Mouse (Mus musculus) NIH3T3 (cell line): ENCODE data around the gene Prdm16.
A peak's percentile ranks its signal among the peaks of the same experiment; 100 is the strongest.

Experiments
- DNase-seq: peaks from one replicate; pipeline ENCODE4 v3.0.0-alpha.2; 2012; ENCODE audit warnings: low read depth

The Prdm16 gene

GRCm38 (mm10) chr4:154333300-154333699 is 303.4 kb downstream of the Prdm16 start:
- DNase-seq: no peak

GRCm38 (mm10) chr4:154331271-154331670 is 305.4 kb downstream of the Prdm16 start:
- no peak for DNase-seq

GRCm38 (mm10) chr4:154330001-154330400 is 306.7 kb downstream of the Prdm16 start:
- DNase-seq: no peak

- peak; percentile 80 for DNase-seq
Measured at GRCm38 (mm10) chr4:154328836-154329235, 307.8 kb downstream of the Prdm16 start.

DNA sequence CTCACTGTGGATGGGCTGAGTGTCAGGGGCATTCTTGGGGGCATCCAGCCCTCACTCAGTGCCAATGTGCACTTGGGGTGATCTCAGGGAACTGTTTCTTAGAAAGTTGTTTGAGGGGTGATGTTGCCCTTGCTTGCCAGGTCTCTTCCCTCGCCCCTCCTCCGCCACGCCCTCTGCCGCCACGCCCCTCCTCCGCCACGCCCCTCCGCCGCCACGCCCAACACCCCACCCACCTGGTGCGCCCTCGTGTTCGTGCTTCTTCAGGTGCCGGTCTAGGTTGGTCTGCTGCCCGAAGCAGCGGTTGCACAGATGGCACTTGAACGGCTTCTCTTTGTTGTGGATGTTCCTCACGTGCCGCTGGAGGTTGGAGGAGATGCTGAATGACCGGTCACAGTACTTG is 308.2 kb downstream of the Prdm16 start:
- no peak for DNase-seq

- DNase-seq: no peak
Measured at GRCm38 (mm10) chr4:154325410-154325809, 311.3 kb downstream of the Prdm16 start.

- no peak for DNase-seq
Measured at GRCm38 (mm10) chr4:154313622-154313967, 323.1 kb downstream of the Prdm16 start.

- no peak for DNase-seq
Measured at GRCm38 (mm10) chr4:154312935-154313621, 323.6 kb downstream of the Prdm16 start.

DNA sequence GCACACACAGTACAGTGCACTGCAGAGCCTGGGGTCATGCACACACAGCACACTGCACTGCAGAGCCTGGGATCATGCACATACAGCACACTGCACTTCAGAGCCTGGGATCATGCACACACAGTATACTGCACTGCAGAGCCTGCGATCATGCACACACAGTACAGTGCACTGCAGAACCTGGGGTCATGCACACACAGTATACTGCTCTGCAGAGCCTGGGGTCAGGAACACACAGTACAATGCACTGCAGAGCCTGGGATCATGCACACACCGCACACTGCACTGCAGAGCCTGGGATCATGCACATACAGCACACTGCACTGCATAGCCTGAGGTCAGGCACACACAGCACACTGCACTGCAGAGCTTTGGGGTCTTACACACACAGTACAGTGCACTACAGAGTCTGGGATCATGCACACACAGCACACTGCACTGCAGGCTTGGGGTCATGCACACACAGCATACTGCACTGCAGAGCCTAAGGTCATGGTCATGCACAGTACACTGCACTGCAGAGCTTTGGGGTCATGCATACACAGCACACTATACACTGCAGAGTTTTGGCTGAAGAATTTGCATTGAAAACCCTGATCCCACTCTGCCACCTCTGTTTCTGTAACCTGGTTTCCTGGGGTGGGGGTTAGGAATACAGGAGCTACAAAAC is 324.4 kb downstream of the Prdm16 start:
- no peak for DNase-seq

DNA sequence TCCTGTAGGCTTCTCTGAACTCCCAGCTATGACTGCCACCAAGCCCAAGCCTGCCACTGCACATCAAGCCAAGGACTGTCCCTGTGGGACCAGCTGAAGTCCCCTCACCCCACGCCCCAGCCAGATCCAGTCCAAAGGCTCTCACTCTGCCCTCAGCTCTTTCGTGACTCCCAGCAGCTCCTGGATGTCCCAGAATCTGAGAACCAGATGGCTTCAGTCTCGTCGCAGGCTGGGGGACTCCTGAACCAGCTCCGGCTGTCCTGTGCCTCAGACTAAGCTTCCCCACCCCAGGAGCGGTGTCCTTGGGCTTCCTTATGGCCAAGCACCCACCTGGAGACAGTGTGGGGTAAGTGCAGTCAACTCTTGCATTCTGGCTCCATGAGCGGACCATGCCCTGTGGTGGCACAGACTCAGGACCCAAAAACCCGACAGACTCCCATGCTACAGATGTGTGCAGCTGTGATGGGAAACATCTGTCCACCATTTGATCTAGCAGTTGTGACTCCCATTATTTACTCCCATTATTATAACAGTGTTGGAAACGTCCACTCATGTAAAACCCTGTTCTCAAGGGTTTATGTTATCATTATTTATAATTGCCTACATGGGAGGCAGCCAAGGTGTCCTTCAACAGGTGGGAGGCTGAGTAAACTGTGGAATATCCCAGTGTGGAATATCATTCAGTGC is 326.0 kb downstream of the Prdm16 start:
- no peak for DNase-seq

GRCm38 (mm10) chr4:154309131-154309530 is 327.5 kb downstream of the Prdm16 start:
- no peak for DNase-seq

DNA sequence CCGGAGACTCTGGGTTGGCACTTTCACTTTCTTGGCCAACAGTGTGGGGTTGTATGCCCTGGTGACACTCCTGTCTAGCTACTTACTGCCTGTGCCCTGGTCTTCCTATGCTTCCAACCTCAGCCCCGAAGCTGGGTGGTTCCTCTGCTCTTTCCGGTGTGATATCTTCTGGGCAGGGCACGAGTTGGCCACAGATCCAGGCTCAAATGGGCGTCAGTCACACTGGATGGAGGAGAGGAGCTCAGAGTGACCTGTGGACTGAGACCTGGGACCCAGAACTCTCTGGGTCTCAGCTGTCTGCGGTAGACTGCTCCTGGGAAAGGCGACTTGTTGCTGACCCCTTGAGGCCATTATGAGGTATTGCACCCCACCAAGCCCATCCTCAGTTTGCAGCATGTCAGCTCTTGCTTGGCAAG is 335.2 kb downstream of the Prdm16 start, which contains the start of gene Arhgef16:
Arhgef16 (minus strand) TSS at position 211 of the 416 bp plus-strand sequence.
- peak; percentile 65 for DNase-seq

- DNase-seq: no peak
Measured at GRCm38 (mm10) chr4:154299541-154300271, 337.0 kb downstream of the Prdm16 start.

DNA sequence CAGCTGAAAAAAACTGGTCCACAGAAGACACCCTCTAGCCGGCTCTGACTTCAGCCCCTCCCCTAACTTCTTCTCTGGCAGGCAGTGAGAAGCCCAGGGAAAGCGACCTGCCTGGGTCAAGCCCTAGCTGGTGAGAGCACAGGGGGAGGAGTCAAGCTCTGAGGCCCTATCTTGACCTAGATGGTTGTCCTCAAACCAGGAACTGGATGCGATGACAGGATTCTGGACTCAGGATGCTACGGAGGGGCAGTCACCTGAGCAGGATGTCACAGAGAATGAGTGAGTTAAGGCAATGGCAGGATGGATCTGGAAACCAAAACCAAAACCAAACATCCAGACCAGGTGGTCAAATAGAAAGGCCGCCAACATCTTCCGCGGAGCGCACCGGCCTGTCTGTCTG is 338.9 kb downstream of the Prdm16 start:
- no peak for DNase-seq

- DNase-seq: no peak
Measured at GRCm38 (mm10) chr4:154294262-154294731, 342.4 kb downstream of the Prdm16 start.

DNA sequence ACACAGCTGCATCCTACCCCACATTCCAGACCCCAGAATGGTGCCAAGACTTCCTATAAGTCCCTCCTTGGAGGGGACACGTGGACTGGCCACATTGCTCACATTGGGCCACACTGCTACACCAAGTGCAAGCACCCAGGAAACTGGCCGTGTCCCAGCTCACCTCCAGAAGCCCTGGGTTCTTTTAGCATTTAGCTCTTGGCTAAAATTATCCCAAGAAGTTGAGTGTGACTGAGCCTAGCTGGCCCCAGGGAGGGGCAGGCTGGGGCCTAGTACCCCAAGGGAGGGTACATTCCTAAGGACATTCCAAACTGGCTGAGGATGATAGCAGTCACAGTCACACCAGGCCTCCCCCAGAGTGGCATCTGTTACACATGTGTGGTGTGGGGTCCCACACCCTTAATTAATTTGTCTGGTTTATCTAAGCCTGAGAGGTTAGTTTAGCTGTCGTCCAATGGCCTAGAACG is 342.9 kb downstream of the Prdm16 start:
- no peak for DNase-seq

GRCm38 (mm10) chr4:154283671-154284070 is 353.0 kb downstream of the Prdm16 start:
- DNase-seq: no peak

DNA sequence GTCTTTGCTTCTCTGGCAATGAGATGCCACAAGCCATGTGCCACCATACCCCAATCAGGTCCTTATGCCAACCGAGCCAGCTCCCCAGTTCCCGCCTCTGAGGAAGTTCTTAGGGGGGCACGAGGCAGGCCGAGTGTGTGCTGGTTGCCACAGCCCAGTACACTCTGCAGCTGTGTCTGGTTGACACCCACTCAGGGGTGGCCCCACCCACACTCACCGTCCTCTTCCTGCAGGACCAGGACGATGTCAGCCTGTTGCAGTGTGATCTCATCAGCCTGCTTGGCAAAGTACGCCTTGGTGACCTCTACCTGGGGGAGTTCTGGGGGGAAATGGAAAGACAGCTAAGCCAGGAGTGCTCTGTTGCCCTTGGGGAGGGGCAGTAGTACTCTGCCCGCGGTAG is 357.2 kb downstream of the Prdm16 start:
- DNase-seq: no peak

- DNase-seq: peak; percentile 69
Measured at GRCm38 (mm10) chr4:154273000-154273399, 363.7 kb downstream of the Prdm16 start.

DNA sequence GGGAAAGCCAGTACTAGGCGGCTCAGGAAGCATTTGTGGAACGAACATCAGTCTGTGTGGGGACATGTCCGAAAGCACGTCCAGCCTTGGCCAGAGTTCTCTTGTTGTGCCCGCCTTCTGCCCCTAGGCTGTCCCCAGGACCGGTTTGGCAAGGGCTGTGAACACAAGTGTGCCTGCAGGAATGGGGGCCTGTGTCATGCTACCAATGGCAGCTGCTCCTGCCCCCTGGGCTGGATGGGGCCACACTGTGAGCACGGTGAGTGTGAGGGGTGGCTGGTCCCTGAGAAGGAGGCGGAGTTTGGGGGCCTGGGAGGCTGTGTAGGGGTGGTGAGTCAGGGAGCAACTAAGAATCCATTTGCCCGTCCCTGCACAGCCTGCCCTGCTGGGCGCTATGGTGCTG is 367.2 kb downstream of the Prdm16 start:
- no peak for DNase-seq

DNA sequence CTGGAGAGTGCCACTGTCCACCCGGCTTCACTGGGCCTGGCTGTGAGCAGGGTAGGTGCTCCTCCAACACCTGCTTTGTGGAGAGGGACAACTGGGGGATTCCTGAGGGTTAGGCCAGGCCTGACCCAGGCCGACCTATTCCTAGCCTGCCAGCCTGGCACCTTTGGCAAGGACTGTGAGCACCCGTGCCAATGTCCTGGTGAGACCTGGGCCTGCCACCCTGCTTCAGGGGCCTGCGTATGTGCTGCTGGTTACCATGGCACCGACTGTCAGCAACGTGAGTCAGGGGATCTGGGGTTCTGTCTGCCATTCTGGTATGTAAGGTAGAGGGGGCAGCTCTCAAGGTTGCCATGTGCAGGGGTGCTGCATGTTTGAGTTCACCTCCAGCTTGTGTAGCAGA is 369.2 kb downstream of the Prdm16 start:
- DNase-seq: no peak
